Mouse (Mus musculus) lung, adult 2 months (tissue): Measurements from ENCODE around the gene Camk2g.

Source experiments
- CTCF ChIP-seq: fragments of 200-500 bp; IDR thresholded peaks from 2 replicates; pipeline ENCODE4 v1.5.1; 2011; ENCODE audit warnings: mild to moderate bottlenecking, low read length, control low read depth; ENCODE audit not compliant: insufficient read depth
- POLR2A ChIP-seq: fragments of 200-500 bp; IDR thresholded peaks from 2 replicates; pipeline ENCODE4 v1.6.1; 2011; ENCODE audit warnings: low read depth, mild to moderate bottlenecking, control low read depth, low read length, borderline replicate concordance; ENCODE audit errors: extremely low read depth

DNA sequence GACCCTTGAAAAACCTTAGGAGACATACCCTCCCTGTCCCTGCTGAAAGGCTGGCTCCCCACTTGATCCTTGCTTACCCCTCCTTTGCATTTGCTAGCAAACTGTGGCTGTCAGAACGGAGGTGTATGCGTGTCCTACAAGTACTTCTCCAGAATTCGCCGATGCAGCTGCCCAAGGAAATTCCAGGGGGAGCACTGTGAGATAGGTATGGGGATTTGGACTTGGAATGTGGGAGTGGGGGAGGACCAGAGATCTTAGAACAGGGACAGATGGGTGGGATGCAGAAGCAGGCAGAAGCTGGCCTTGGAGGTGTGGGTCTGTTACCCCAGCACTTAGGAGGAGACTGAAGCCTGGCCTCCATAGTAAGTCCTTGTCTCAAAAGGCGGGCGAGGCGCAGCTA lies 43.8 kb upstream of the Camk2g start:
- no peak for TF ChIP-seq CTCF
- TF ChIP-seq POLR2A = no peak
